Mouse (Mus musculus) kidney, postnatal 0 days (tissue): ENCODE data around the gene Atpaf1. TPM values are rescaled to one million over a fixed set of nuclear protein-coding genes. Genes with fewer than 3 reads are reported as not detected.

Experiments used
- ATAC-seq: fragments of 200-750 bp; cut with Nextera tagmentation; replicated peaks from 2 replicates; pipeline ENCODE4 v1.8.0; 2017; ENCODE audit warnings: low read depth, moderate number of reproducible peaks, moderate TSS enrichment, moderate library complexity; ENCODE audit not compliant: low FRiP score
- DNase-seq: peaks from one replicate; pipeline ENCODE4 v3.0.0-alpha.2; 2016; ENCODE audit warnings: low spot score
- H3K27ac ChIP-seq: fragments of 300-500 bp; sonication (generic); 2 replicates; pipeline ENCODE4 v1.5.1; 2014; ENCODE audit warnings: mild to moderate bottlenecking
- H3K27me3 ChIP-seq: fragments of 300-500 bp; sonication (generic); 2 replicates; pipeline ENCODE4 v1.6.1; 2014; ENCODE audit warnings: low read length, mixed read lengths; ENCODE audit not compliant: insufficient read depth
- H3K36me3 ChIP-seq: fragments of 300-500 bp; sonication (generic); 2 replicates; pipeline ENCODE4 v1.6.1; 2014; ENCODE audit warnings: low read length, mixed read lengths; ENCODE audit not compliant: insufficient read depth
- H3K4me1 ChIP-seq: fragments of 300-500 bp; sonication (generic); replicated peaks from 2 replicates; pipeline ENCODE4 v1.6.1; 2014; ENCODE audit warnings: antibody characterized with exemption, low read length, mixed read lengths; ENCODE audit not compliant: insufficient read depth
- H3K4me2 ChIP-seq: fragments of 300-500 bp; sonication (generic); 2 replicates; pipeline ENCODE4 v1.6.1; 2014; ENCODE audit warnings: mild to moderate bottlenecking, low read length, moderate library complexity, mixed read lengths
- H3K4me3 ChIP-seq: fragments of 300-500 bp; sonication (generic); replicated peaks from 2 replicates; pipeline ENCODE4 v1.5.1; 2014; ENCODE audit warnings: low read depth, low read length
- H3K9ac ChIP-seq: fragments of 300-500 bp; sonication (generic); 2 replicates; pipeline ENCODE4 v1.6.1; 2014; ENCODE audit warnings: low read depth, low read length
- H3K9me3 ChIP-seq: fragments of 300-500 bp; sonication (generic); replicated peaks from 2 replicates; pipeline ENCODE4 v1.6.1; 2016; ENCODE audit warnings: low read length, inconsistent platforms, mixed read lengths
- CTCF ChIP-seq: IDR thresholded peaks from 2 replicates; pipeline ENCODE4 v1.5.1; 2016; ENCODE audit warnings: antibody characterized with exemption, low read depth, mild to moderate bottlenecking, moderate library complexity
- WGBS: fragments of 180-500 bp; shearing (Covaris S2); extraction: QIAGEN DNeasy Blood & Tissue Kit; methylation state at CpG from one replicate; pipeline ENCODE4 v1.1.7; 2014; 5-methylcytosine and 5-hydroxymethylcytosine counted together
- polyA plus RNA-seq: library from polyadenylated mRNA; unstranded; fragments of >200 nt; fragmentation: Nextera tagmentation; extraction: Ambion mirVana; gene quantifications from 2 replicates; pipeline ENCODE4 v1.2.1, GENCODE M21; 2015

Gene Atpaf1
- polyA plus RNA-seq, 1 experiment from 2014 or later: 62.1 TPM

- no peak for DNase-seq
- Histone ChIP-seq H3K27me3 (no peaks in the 10 kb centered on the region), H3K4me2 (no peak overlapping the region), H3K4me1 (no peaks in the 10 kb centered on the region), H3K9ac (no peak overlapping the region), H3K9me3 (no peaks in the 10 kb centered on the region), H3K36me3 (no peaks in the 10 kb centered on the region), H3K27ac (no peak overlapping the region), H3K4me3 (no peak overlapping the region)
- no peak for ATAC-seq
- WGBS: 50% methylated on average over 3 of the region's 3 CpGs
- no peak for TF ChIP-seq CTCF
Observed at GRCm38 (mm10) chr4:115820944-115821343, 36.3 kb downstream of the Atpaf1 start.

GRCm38 (mm10) chr4:115821431-115821830 lies 36.8 kb downstream of the Atpaf1 start:
- no peak for DNase-seq
- H3K27me3 ChIP-seq: no peaks in the 10 kb centered on the region
- TF ChIP-seq CTCF: no peak
- ATAC-seq: no peak
- H3K27ac ChIP-seq: no peak overlapping the region
- no peak overlapping the region for H3K4me3 ChIP-seq
- H3K9me3 ChIP-seq: no peaks in the 10 kb centered on the region
- no peaks in the 10 kb centered on the region for H3K36me3 ChIP-seq
- H3K4me1 ChIP-seq: no peaks in the 10 kb centered on the region
- H3K9ac ChIP-seq: no peak overlapping the region
- H3K4me2 ChIP-seq: no peak overlapping the region

GRCm38 (mm10) chr4:115821928-115822327 lies 37.3 kb downstream of the Atpaf1 start:
- H3K27ac ChIP-seq: no peak overlapping the region
- H3K36me3 ChIP-seq: no peaks in the 10 kb centered on the region
- DNase-seq (no peak), ATAC-seq (no peak)
- 54% methylated on average over 3 of the region's 3 CpGs for WGBS
- H3K9ac ChIP-seq: no peak overlapping the region
- no peak for TF ChIP-seq CTCF
- H3K27me3 ChIP-seq: no peaks in the 10 kb centered on the region
- no peak overlapping the region for H3K4me2 ChIP-seq
- H3K4me1 ChIP-seq: no peaks in the 10 kb centered on the region
- H3K4me3 ChIP-seq: no peak overlapping the region
- H3K9me3 ChIP-seq: no peaks in the 10 kb centered on the region

GRCm38 (mm10) chr4:115824178-115824577 lies 39.6 kb downstream of the Atpaf1 start:
- Histone ChIP-seq H3K4me1 (0 out of 2 replicates have a peak, but pooled peaks cover 6% of the 10 kb centered on the region), H3K9me3 (no peaks in the 10 kb centered on the region), H3K4me3 (no peak overlapping the region), H3K27ac (no peak overlapping the region), H3K27me3 (no peaks in the 10 kb centered on the region), H3K36me3 (no peaks in the 10 kb centered on the region), H3K4me2 (no peak overlapping the region), H3K9ac (no peak overlapping the region)
- 70% methylated on average over 2 of the region's 2 CpGs for WGBS
- DNase-seq (no peak), ATAC-seq (no peak)
- no peak for TF ChIP-seq CTCF

DNA sequence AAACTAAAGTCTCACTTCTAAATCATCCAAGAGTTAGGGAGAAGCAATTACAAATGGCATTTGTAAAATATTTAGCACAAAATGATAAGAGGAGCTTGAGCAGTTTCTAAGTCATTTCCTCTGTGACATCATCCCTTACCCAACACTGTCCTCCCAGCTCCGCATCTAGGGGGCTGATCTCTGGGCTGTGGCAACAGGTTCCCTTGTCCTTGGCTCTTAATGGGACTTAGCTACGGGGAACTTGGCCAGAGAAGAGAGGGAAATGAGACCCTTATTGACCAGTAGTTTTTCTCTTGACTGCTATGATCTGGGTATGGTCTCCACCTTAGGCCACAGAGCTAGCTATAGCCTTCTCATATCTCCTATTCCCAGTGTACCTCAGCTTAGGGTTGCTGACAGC lies 40.7 kb downstream of the Atpaf1 start:
- Histone ChIP-seq H3K9ac (no peak overlapping the region), H3K27ac (no peak overlapping the region), H3K4me1 (0 out of 2 replicates have a peak, but pooled peaks cover 6% of the 10 kb centered on the region), H3K9me3 (no peaks in the 10 kb centered on the region), H3K27me3 (no peaks in the 10 kb centered on the region), H3K4me3 (no peak overlapping the region), H3K36me3 (no peaks in the 10 kb centered on the region), H3K4me2 (no peak overlapping the region)
- no peak for ATAC-seq
- no peak for TF ChIP-seq CTCF
- DNase-seq: no peak
- WGBS: 85% methylated on average over 2 of the region's 2 CpGs

DNA sequence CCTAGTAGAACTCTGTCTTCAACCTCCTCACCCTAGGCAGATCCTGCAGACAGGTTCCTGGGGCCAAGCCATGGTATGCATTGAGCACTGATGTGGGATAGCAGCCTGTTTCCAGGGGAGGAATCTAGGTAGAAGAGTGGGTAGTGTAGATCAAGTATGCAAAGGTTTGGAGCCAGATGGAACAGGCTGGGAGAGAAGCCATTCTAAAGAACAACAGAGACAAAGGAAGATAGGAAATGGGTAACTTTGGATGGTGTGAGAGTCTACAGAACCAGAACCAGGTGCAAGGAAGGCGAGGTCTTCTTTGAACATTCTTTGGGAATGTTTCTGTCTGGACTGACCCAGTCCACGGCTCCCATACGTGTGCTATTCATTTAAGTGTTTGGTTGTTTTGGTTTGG lies 42.5 kb downstream of the Atpaf1 start:
- no peak overlapping the region for H3K4me3 ChIP-seq

GRCm38 (mm10) chr4:115827535-115827887 lies 42.9 kb downstream of the Atpaf1 start:
- TF ChIP-seq CTCF: no peak
- H3K4me3 ChIP-seq: peak overlapping the region; percentile 76
- WGBS: 7% methylated on average over 4 of the region's 4 CpGs
- H3K4me1 ChIP-seq: 0 out of 2 replicates have a peak, but pooled peaks cover 6% of the 10 kb centered on the region
- H3K9me3 ChIP-seq: no peaks in the 10 kb centered on the region
- no peaks in the 10 kb centered on the region for H3K27me3 ChIP-seq
- 0 out of 2 replicates have a peak, but pooled peaks cover 9% of the 10 kb centered on the region for H3K36me3 ChIP-seq
- DNase-seq (no peak), ATAC-seq (no peak)
- peak overlapping the region; percentile 93 for H3K27ac ChIP-seq
- peak overlapping the region; percentile 76 for H3K4me2 ChIP-seq
- peak overlapping the region; percentile 85 for H3K9ac ChIP-seq

More for the DNA sequence above, 42.5 kb downstream of the Atpaf1 start:
- WGBS: 56% methylated on average over 3 of the region's 3 CpGs
- no peak for ATAC-seq
- H3K4me1 ChIP-seq: 0 out of 2 replicates have a peak, but pooled peaks cover 6% of the 10 kb centered on the region
- no peaks in the 10 kb centered on the region for H3K27me3 ChIP-seq
- TF ChIP-seq CTCF: no peak
- H3K9ac ChIP-seq: no peak overlapping the region
- H3K4me2 ChIP-seq: peak overlapping the region; percentile 76
- no peak overlapping the region for H3K27ac ChIP-seq
- H3K9me3 ChIP-seq: no peaks in the 10 kb centered on the region
- H3K36me3 ChIP-seq: 0 out of 2 replicates have a peak, but pooled peaks cover 9% of the 10 kb centered on the region
- no peak for DNase-seq
